Mouse (Mus musculus) myocyte (in vitro differentiated cells): ENCODE results near the gene Orai2.

ENCODE experiments used
- CEBPB ChIP-seq: IDR thresholded peaks from 2 replicates; pipeline ENCODE4 v1.6.1; 2011; ENCODE audit warnings: mild to moderate bottlenecking, moderate library complexity; ENCODE audit not compliant: poor library complexity, insufficient read depth, severe bottlenecking
- E2F4 ChIP-seq: IDR thresholded peaks from one replicate; pipeline ENCODE4 v1.6.1; 2011; ENCODE audit warnings: mild to moderate bottlenecking, control low read depth, moderate library complexity; ENCODE audit not compliant: insufficient read depth
- MAX ChIP-seq: IDR thresholded peaks from one replicate; pipeline ENCODE4 v1.6.1; 2011; ENCODE audit warnings: low read depth, mild to moderate bottlenecking, control low read depth
- MYOD1 ChIP-seq, 3 experiments: IDR thresholded peaks; one replicate each; pipeline ENCODE4 v1.6.1; 2011; ENCODE audit warnings: control low read depth in 2 of 3, low read depth in 2 of 3, mild to moderate bottlenecking in 2 of 3, moderate library complexity in 1 of 3; ENCODE audit not compliant: insufficient read length in 2 of 3, control insufficient read depth in 1 of 3
- MYOG ChIP-seq, 3 experiments: IDR thresholded peaks; one replicate each; pipeline ENCODE4 v1.6.1; 2011; ENCODE audit warnings: control low read depth in 2 of 3, low read depth in 2 of 3, mild to moderate bottlenecking in 2 of 3; ENCODE audit not compliant: insufficient read length in 2 of 3, control insufficient read depth in 1 of 3, insufficient read depth in 1 of 3
- POLR2A ChIP-seq: IDR thresholded peaks from one replicate; pipeline ENCODE4 v1.6.1; 2011; ENCODE audit warnings: low read depth, mild to moderate bottlenecking, control low read depth, moderate library complexity; ENCODE audit not compliant: insufficient read length
- POLR2AphosphoS2 ChIP-seq: IDR thresholded peaks from one replicate; pipeline ENCODE4 v1.6.1; 2011; ENCODE audit warnings: low read depth, control low read depth; ENCODE audit not compliant: insufficient read length
- REST ChIP-seq: IDR thresholded peaks from one replicate; pipeline ENCODE4 v1.6.1; 2011; ENCODE audit warnings: mild to moderate bottlenecking, control low read depth, moderate library complexity; ENCODE audit not compliant: insufficient read depth, insufficient read length
- TCF12 ChIP-seq: IDR thresholded peaks from one replicate; pipeline ENCODE4 v1.6.1; 2011; ENCODE audit warnings: mild to moderate bottlenecking, control low read depth; ENCODE audit not compliant: poor library complexity, insufficient read depth, severe bottlenecking
- USF1 ChIP-seq: IDR thresholded peaks from one replicate; pipeline ENCODE4 v1.6.1; 2011; ENCODE audit warnings: low read depth, mild to moderate bottlenecking, control low read depth, moderate library complexity

GRCm38 (mm10) chr5:136181197-136181596 is 10.7 kb upstream of the Orai2 start:
- no peak for TF ChIP-seq REST
- TF ChIP-seq POLR2A = no peak
- TF ChIP-seq TCF12 = no peak
- no peak for TF ChIP-seq E2F4
- no peak for TF ChIP-seq MYOD1 (IDR thresholded peaks at IDR 0.05; ENCODE audit: control insufficient read depth in 1 of 3, insufficient read length in 2 of 3, low read depth in 2 of 3)
- TF ChIP-seq USF1 = no peak
- TF ChIP-seq MYOG (IDR thresholded peaks at IDR 0.05; ENCODE audit: control insufficient read depth in 1 of 3, insufficient read depth in 1 of 3, insufficient read length in 2 of 3, low read depth in 2 of 3) = no peak
- no peak for TF ChIP-seq CEBPB
- TF ChIP-seq MAX = no peak
- TF ChIP-seq POLR2AphosphoS2 = no peak
